Mouse (Mus musculus) gastrocnemius, adult 2 months (tissue): ENCODE measurements at regions not wholly inside any gene's neighbourhood (a gene's known extent, or its start where the extent isn't known, plus 50 kb on each side); places are given as distances from the start of the nearest gene placed in this dataset.

Experiments
- DNase-seq: peaks from one replicate; pipeline ENCODE4 v3.0.0; 2022
- H3K27ac ChIP-seq: fragments of 200-600 bp; 2 replicates; pipeline ENCODE4 v1.8.1; 2022; ENCODE audit warnings: mild to moderate bottlenecking
- H3K4me3 ChIP-seq: fragments of 200-600 bp; 2 replicates; pipeline ENCODE4 v1.8.1; 2022; ENCODE audit warnings: mild to moderate bottlenecking, moderate library complexity
- CTCF ChIP-seq: fragments of 200-600 bp; IDR thresholded peaks from 2 replicates; pipeline ENCODE4 v1.8.1; 2022; ENCODE audit warnings: antibody characterized with exemption, mild to moderate bottlenecking, moderate library complexity
- intact Hi-C: fragments of 180-260 bp; cut with DNase I; formaldehyde crosslinking; loops from one replicate; pipeline ENCODE4 v1.15.1; 2025

DNA sequence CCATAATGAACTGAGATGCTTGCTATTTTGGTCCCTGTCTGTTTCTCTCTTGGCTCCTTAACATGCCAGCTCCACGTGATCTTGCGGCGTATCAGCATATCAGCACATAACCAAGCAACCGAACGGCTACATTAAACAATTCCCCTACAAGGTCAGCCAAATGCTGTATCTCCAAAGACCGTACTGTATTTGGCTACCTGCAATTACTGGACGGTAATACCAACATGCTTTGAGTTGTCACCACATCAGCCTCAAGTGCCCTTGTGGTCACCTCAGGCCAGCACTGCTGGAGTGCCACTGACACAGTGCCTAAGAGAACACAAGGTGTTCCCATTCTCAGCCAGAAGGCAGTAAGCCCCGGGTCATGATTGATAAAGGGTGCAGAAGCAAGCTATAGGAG, 70.2 kb downstream of the Dyrk2 start:
- peak overlapping the region; percentile 28 for H3K27ac ChIP-seq
- peak overlapping the region; percentile 30; the same call in 1 of the 2 replicates for H3K4me3 ChIP-seq
- TF ChIP-seq CTCF, result peak; percentile 6; the same call in 1 of the 2 replicates
- DNase-seq, result peak; percentile 40
- intact Hi-C loops, result loop anchor here (2.0 to 5.0 kb wide), 2 partner anchors 68 to 159 kb away; no protein-coding TSS in a partner anchor

DNA sequence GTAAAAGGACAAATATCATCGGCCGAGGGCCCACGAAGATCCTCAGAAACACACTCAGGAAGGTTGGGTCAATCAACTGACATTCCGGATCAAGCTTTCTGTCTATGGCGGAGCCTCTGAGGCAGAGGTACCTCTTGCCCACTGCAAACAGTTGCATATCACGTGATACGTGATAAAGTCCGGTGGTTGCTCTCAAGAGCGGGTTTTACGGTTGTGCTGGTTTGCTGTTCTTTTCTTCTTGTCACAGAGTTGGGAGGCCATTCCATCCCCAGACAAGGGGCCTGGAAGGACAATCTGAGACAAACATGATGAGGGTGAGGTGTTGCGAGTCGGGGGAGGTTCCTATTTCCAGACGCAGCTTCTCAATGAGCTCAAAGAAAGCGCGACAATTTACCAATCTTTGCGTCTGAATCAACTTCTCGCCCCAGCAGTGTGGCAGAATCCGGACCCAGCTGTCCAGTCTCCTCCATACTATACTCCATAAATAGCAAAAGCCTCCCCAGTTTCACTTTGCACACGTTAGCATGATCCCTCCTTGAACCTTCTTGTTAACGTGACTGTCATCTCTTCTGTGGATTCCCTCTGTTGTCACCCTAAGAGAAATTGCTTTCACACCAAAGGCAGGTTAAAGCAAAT, 66.0 kb downstream of the Dyrk2 start:
- H3K27ac ChIP-seq, result no peak overlapping the region
- intact Hi-C loops, result loop anchor here (5.0 kb wide), 1 partner anchor 63 kb away; no protein-coding TSS in a partner anchor

DNA sequence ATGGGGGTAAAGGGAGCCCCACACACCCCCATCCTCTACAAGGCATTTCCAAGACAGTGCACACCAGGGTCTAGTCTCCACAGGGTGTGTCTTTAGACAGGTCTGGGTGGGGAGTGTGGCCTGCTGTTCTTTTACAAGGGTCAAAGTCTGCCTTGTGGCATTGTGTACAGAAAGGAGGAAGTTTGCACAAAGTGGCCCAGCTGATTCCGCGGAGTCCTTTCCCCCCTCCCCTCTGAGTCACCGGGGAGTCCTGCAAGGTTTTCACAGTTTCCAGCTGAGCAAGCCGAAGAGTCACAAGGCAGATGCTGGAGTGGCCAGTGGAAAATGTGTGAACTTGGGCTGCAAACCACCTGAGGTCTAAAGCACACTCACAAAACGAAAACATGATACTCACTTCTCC, 65.4 kb downstream of the Dyrk2 start:
- TF ChIP-seq CTCF, result no peak
- Histone ChIP-seq H3K27ac (no peak overlapping the region), H3K4me3 (no peak overlapping the region)
- intact Hi-C loops, result loop anchor here (5.0 kb wide), 1 partner anchor 63 kb away; no protein-coding TSS in a partner anchor
- no peak for DNase-seq

More for the DNA sequence above, 66.0 kb downstream of the Dyrk2 start:
- DNase-seq, result no peak
- no peak for TF ChIP-seq CTCF
- no peak overlapping the region for H3K4me3 ChIP-seq
